Mouse (Mus musculus): ENCODE data around the gene Ankle1. TPM values are rescaled to one million over a fixed set of nuclear protein-coding genes. Genes with fewer than 3 reads are reported as not detected.

Ankle1 gene
- polyA plus RNA-seq (2012; rRNA removed; ENCODE audit: low replicate concordance): 12.8 and 20.1 TPM in 2 replicates

DNA sequence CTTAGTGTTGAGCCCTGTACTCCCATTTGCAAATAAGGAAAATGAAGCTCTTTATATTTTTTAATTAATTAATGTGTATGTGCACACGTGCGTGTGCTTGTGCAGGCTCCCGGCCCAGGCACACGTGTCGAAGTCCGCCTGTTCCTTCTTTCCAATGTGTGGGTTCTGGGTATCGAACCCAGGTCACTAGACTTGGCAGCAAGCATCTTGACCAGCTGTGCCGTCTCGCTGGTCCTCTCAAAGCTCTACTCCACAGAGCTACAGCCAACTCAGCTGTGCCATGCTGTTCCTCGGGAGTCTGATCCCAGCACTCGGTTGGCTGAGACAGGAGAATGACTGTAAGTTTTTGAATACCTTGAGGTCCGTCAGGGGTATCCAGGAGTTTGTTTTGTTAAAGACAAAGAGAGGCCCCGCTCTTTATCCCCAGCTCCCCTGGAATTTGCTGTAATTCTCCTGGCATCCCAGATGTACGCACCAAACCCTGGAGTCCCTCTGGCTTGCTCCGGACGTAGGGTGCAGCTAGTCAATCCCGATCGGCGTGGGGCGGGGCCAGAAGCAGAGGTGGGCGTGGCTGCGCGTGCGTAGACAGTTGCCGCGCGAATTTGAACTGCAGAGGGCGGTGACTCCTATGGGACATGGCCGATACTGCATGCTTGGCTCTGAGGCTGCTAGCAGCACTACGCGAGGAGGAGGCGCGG, at the start of gene Ankle1:
Gene Ankle1 (plus strand): TSS at position 610 of the 698 bp plus-strand sequence.

DNA sequence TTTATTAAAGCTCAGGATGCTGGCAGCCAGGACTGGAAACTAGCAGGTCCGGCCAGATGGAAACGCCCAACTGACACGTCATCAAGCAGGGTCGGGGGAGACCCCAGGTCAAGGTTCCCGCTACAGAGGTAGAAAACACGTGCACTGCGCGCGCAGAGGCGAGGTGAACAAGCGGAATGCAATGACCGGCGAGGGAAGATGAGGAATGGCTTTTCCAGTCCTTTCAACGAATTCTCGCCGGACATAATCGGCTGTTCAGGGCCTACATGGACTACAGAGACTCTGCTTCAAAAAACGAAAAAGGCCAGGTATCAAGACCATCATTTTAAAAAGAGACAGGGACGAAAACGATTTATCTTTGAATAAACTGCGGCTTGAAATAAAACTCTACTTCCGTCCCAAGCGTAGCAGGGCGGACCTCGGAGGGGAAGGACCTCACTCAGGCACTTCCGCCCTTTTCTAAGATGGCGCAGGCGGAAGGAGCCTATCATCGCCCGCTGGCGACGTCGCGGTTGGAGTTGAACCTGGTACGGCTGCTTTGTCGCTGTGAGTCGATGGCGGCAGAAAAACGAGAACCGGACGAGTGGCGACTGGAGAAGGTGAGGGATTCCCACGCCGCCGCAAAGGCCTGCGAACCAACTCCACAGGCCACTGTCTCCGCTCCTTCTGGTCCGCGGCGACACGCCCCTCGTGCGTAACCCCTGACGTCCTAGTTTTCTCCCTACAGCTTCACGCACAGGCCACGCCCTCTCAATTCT, 38.9 kb upstream of the Ankle1 start, which contains the start of gene Use1:
Gene Use1 (plus strand): TSS at position 78 of the 758 bp plus-strand sequence.

DNA sequence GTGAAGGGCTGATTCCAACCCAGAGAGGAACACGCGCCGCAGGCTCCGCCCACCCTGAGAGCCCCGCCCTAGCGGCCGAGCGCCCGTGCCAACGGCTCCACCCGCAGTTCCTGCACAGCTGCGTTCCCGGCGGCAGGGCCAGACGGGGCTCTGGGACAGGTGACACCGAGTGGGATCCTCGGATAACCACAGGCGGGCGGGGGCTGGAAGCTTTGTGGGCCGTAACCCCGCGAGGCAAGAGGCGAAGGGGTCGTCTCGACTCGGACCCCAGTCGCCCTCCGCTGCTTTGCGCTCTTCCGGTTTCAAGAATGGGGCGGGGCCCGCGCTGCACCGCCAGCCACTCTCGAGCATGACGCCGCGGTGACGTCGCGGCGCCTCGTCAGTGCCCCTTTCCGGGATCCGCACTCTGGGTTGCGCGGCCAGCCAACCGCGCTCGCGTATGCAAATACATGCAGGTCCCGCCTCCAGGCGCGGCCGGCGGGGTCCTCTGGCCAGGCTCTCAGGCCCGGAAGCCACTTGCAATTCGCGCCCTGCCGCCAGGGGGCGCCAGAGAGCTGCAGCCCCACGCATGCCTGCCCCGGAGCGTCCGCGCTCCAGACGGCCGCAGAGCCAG, 34.5 kb upstream of the Ankle1 start, which contains the start of gene Ocel1:
Gene Ocel1 (plus strand): TSS at position 63 of the 613 bp plus-strand sequence.

DNA sequence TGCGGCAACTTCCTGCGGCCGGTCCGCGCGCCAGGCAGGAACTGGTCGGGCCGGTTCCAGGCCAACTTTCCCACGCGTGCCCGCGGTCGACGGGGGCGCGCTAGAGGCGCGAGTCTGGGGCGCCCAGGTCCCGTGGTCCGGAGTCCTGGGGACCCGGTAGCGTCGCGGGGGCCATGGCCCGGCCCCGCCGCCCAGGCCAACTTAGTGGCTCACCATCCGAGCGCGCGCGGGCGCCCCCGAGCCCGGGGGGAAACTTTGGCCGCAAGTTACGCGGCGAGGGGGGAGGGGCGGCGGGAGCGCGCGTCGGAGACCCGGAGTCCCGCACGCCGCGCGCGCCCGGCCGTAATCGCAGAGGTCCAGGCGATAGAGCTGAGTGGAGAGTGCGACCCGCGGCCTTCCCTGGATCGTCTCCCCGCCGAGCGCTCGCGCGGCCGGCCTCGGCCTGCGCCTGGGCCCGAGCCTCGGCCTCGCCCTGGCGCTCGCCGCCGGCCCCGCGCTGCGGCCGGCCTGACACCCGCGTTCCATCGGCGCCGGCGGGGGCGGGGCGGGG, 24.3 kb upstream of the Ankle1 start, which contains the start of gene Nr2f6:
Gene Nr2f6 (minus strand): TSS at position 540 of the 550 bp plus-strand sequence.

GRCm38 (mm10) chr8:71395629-71396028, 10.2 kb upstream of the Ankle1 start, which contains the start of gene Ushbp1:
Gene Ushbp1 (minus strand): TSS chr8:71395802.

DNA sequence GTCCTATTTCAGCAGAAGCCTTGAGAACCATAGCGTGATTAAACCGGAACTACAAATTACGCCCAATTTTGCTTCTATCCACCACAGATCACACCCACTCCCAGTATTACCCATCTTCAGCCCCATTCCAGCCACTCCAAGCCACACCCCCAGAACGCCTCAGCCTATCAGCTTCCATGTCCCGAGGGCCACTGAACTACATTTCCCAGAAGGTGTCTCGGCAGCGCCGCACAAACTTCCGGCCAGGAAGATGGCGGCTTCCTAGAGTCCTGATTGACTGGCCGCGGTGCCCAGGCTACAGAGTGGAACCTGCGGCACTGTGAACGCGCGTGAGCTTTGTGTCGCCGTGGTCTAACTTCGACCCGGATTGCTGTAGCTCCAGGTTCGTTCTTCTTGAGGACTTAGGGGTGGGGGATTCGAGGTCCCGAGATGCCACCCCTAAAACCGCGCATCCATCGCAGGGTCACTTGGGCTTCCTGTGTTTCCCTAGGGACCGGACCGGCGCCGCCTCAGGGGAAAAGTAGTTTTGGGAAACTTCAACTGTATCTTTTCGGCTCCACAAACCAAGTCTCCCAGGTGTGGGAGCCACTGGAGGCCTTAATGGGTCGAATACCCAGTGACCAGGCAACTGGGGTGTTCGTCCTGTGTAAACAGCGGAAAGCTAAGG, 9.0 kb upstream of the Ankle1 start, which contains the start of gene Babam1:
Gene Babam1 (plus strand): TSS at position 223 of the 667 bp plus-strand sequence.

Other genes starting within 250 kb of the Ankle1 start
- 15.1 and 23.4 TPM in 2 replicates for gene Myo9b, start 133.3 kb upstream of the Ankle1 start, polyA plus RNA-seq (2012; rRNA removed; ENCODE audit: low replicate concordance)
- 3.6 and 4.1 TPM in 2 replicates for gene Haus8, start 133.1 kb upstream of the Ankle1 start, polyA plus RNA-seq (2012; rRNA removed; ENCODE audit: low replicate concordance)
- 51.2 and 55.3 TPM in 2 replicates for gene Use1, start 39.2 kb upstream of the Ankle1 start, polyA plus RNA-seq (2012; rRNA removed; ENCODE audit: low replicate concordance)
- gene Ocel1, start 34.7 kb upstream of the Ankle1 start, polyA plus RNA-seq (2012; rRNA removed; ENCODE audit: low replicate concordance): 25.0 and 66.9 TPM in 2 replicates
- gene Nr2f6, start 24.1 kb upstream of the Ankle1 start, polyA plus RNA-seq (2012; rRNA removed; ENCODE audit: low replicate concordance): 313 and 643 TPM in 2 replicates
- gene Ushbp1, start 10.2 kb upstream of the Ankle1 start, polyA plus RNA-seq (2012; rRNA removed; ENCODE audit: low replicate concordance): 9.5 TPM in 2 replicates
- gene Babam1, start 9.1 kb upstream of the Ankle1 start, polyA plus RNA-seq (2012; rRNA removed; ENCODE audit: low replicate concordance): 102 and 106 TPM in 2 replicates
- gene Abhd8, start 57.6 kb downstream of the Ankle1 start, polyA plus RNA-seq (2012; rRNA removed; ENCODE audit: low replicate concordance): 17.3 and 22.0 TPM in 2 replicates
- gene Mrpl34, start 58.9 kb downstream of the Ankle1 start, polyA plus RNA-seq (2012; rRNA removed; ENCODE audit: low replicate concordance): 268 and 285 TPM in 2 replicates
- 83.6 and 99.3 TPM in 2 replicates for gene Dda1, start 63.2 kb downstream of the Ankle1 start, polyA plus RNA-seq (2012; rRNA removed; ENCODE audit: low replicate concordance)
- 19.4 and 25.4 TPM in 2 replicates for gene Ano8, start 80.0 kb downstream of the Ankle1 start, polyA plus RNA-seq (2012; rRNA removed; ENCODE audit: low replicate concordance)
- 29.5 and 30.2 TPM in 2 replicates for gene Gtpbp3, start 82.1 kb downstream of the Ankle1 start, polyA plus RNA-seq (2012; rRNA removed; ENCODE audit: low replicate concordance)
- gene Plvap, start 105.7 kb downstream of the Ankle1 start, polyA plus RNA-seq (2012; rRNA removed; ENCODE audit: low replicate concordance): 270 and 394 TPM in 2 replicates
- gene Ccdc194, start 119.7 kb downstream of the Ankle1 start, polyA plus RNA-seq (2012; rRNA removed; ENCODE audit: low replicate concordance): not detected in 2 replicates
- gene Bst2, start 131.4 kb downstream of the Ankle1 start, polyA plus RNA-seq (2012; rRNA removed; ENCODE audit: low replicate concordance): 119 and 255 TPM in 2 replicates
- 159 and 312 TPM in 2 replicates for gene Mvb12a, start 136.9 kb downstream of the Ankle1 start, polyA plus RNA-seq (2012; rRNA removed; ENCODE audit: low replicate concordance)
- gene Tmem221, start 152.9 kb downstream of the Ankle1 start, polyA plus RNA-seq (2012; rRNA removed; ENCODE audit: low replicate concordance): 0.50 and 1.4 TPM in 2 replicates
- gene Nxnl1, start 160.6 kb downstream of the Ankle1 start, polyA plus RNA-seq (2012; rRNA removed; ENCODE audit: low replicate concordance): not detected in 2 replicates
- 28.3 and 40.4 TPM in 2 replicates for gene Slc27a1, start 162.9 kb downstream of the Ankle1 start, polyA plus RNA-seq (2012; rRNA removed; ENCODE audit: low replicate concordance)
- 210 and 420 TPM in 2 replicates for gene Pgls, start 186.2 kb downstream of the Ankle1 start, polyA plus RNA-seq (2012; rRNA removed; ENCODE audit: low replicate concordance)
- 1.6 and 3.1 TPM in 2 replicates for gene Fam129c, start 191.6 kb downstream of the Ankle1 start, polyA plus RNA-seq (2012; rRNA removed; ENCODE audit: low replicate concordance)
- gene Colgalt1, start 205.0 kb downstream of the Ankle1 start, polyA plus RNA-seq (2012; rRNA removed; ENCODE audit: low replicate concordance): 59.6 and 62.5 TPM in 2 replicates

All from duodenum, adult 2 months (tissue).